Mouse (Mus musculus): ENCODE measurements at regions not wholly inside any gene's neighbourhood (a gene's known extent, or its start where the extent isn't known, plus 50 kb on each side); places are given as distances from the start of the nearest gene placed in this dataset.

GRCm38 (mm10) chr6:31615426-31615970, 51.7 kb upstream of the Podxl start:
- Histone ChIP-seq H3K36me3 (ENCODE audit: control insufficient read depth, insufficient read depth, low read length) (no peaks in the 10 kb centered on the region), H3K27ac (ENCODE audit: insufficient read depth, low read depth, low read length) (no peak overlapping the region), H3K4me1 (ENCODE audit: control insufficient read depth, insufficient read depth, low read length) (0 out of 2 replicates have a peak, but pooled peaks cover 2% of the 10 kb centered on the region), H3K4me3 (ENCODE audit: insufficient read depth, low read depth, low read length) (no peak overlapping the region), H3K27me3 (replicated peaks; ENCODE audit: control insufficient read depth, insufficient read depth, low read length) (no peaks in the 10 kb centered on the region)
- DNase-seq, result no peak
- TF ChIP-seq POLR2A (IDR thresholded peaks at IDR 0.05; ENCODE audit: low read depth, low read length) (no peak), CTCF (conservative IDR thresholded peaks at IDR 0.05; ENCODE audit: insufficient read depth, insufficient read length, low read depth, low read length) (no peak)
- WGBS, result 56% methylated on average over 4 of the region's 4 CpGs

DNA sequence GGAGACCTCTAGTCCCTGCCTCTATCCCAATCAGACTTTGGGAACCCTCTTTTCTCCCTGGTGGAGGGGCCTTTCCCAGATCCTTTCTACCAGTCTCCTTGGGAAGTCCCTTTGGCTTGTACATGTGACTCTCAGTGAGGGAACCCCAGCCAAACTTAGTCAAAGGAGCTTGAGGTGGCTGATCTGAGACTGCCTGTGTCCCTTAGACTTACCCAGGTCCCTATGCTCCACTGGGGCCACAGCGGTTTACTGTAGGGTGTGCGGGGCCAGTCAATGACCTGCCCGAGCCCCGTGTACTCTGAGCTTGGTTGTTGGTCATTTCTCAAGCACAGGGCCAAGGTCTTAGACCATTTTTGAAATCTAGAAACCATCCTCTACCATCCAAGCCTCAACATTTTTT, 50.8 kb upstream of the Podxl start:
- Histone ChIP-seq H3K27me3 (replicated peaks; ENCODE audit: control insufficient read depth, insufficient read depth, low read length) (no peaks in the 10 kb centered on the region), H3K4me3 (ENCODE audit: insufficient read depth, low read depth, low read length) (no peak overlapping the region), H3K27ac (ENCODE audit: insufficient read depth, low read depth, low read length) (peak overlapping the region; percentile 53), H3K4me1 (ENCODE audit: control insufficient read depth, insufficient read depth, low read length) (0 out of 2 replicates have a peak, but pooled peaks cover 2% of the 10 kb centered on the region), H3K36me3 (ENCODE audit: control insufficient read depth, insufficient read depth, low read length) (no peaks in the 10 kb centered on the region)
- WGBS, result 96% methylated on average over 4 of the region's 4 CpGs
- TF ChIP-seq POLR2A (IDR thresholded peaks at IDR 0.05; ENCODE audit: low read depth, low read length) (no peak), CTCF (conservative IDR thresholded peaks at IDR 0.05; ENCODE audit: insufficient read depth, insufficient read length, low read depth, low read length) (no peak)
- DNase-seq, result no peak

DNA sequence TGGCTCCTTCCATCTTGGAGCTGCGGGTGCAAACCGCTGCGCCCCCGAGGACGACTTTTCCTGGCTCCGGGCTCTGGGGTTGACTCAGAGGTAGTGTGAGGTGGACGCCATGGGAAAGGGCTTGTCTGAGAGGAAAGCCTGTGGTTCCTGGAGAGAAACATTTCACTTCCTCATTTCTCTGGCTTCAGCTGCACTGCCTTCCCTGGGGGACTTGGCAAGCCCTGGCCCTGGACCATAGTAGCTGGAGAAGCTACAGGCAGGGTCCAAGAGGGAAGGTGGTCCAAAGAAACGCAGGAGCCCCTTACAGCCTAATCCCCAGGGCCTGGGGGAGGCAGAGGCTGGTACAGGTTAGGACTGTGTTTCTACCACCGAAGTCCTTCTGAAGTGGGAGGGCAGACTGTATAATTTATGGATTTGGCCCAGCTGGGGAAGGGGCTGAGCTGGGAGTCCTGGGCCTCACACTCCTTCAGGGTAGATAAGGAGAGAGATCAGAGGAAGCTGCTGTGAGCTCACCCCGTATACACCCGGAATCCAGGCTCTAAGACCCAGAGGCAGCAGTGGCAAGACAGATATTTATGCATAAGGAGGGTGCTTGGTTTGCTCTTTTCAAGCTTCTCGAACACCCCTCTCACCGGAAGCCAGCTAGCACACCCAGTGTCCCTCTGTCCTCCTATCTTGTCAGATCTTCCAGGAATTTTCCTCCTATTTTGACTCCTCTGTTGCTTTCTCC, 50.0 kb upstream of the Podxl start:
- H3K27me3 ChIP-seq (replicated peaks; ENCODE audit: control insufficient read depth, insufficient read depth, low read length), result no peaks in the 10 kb centered on the region
- peak; percentile 50 for DNase-seq
- TF ChIP-seq POLR2A (IDR thresholded peaks at IDR 0.05; ENCODE audit: low read depth, low read length), result no peak
- no peak for TF ChIP-seq CTCF (conservative IDR thresholded peaks at IDR 0.05; ENCODE audit: insufficient read depth, insufficient read length, low read depth, low read length)
- H3K4me1 ChIP-seq (ENCODE audit: control insufficient read depth, insufficient read depth, low read length), result 0 out of 2 replicates have a peak, but pooled peaks cover 2% of the 10 kb centered on the region
- no peaks in the 10 kb centered on the region for H3K36me3 ChIP-seq (ENCODE audit: control insufficient read depth, insufficient read depth, low read length)
- H3K4me3 ChIP-seq (ENCODE audit: insufficient read depth, low read depth, low read length), result no peak overlapping the region
- WGBS, result 51% methylated on average over 13 of the region's 13 CpGs
- peak overlapping the region; percentile 53 for H3K27ac ChIP-seq (ENCODE audit: insufficient read depth, low read depth, low read length)

All from kidney, adult 2 months (tissue).